Mouse (Mus musculus): ENCODE data around the gene Fez1.

Gene Fez1

GRCm38 (mm10) chr9:36890552-36890951, 68.9 kb downstream of the Fez1 start:
- peak; percentile 56 for DNase-seq (ENCODE audit: low read depth, low spot score)

- DNase-seq (ENCODE audit: low read depth, low spot score) = no peak
Observed at GRCm38 (mm10) chr9:36893413-36893990, 71.8 kb downstream of the Fez1 start.

DNA sequence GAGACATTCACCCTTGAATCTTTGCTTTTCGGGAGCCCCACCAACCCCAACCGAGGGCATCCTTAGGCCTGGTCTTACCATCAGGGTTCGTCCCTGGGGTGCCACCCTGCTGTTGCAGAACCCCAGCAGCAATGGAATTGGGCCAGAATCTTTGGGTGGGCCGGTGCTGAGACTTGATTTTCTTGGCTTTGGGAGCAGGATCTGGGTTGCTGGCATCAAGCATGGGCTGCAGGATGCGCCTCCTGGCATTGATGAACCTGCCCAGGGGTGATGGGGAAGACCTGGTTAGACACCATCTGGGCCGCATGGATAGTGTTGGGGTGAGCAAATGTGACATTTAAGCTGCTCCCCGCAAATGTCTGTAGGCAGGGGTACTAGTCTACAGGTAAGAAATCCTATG, 72.6 kb downstream of the Fez1 start:
- DNase-seq (ENCODE audit: low read depth, low spot score) = no peak

- DNase-seq (ENCODE audit: low read depth, low spot score) = peak; percentile 70
Observed at GRCm38 (mm10) chr9:36895009-36895693, 73.5 kb downstream of the Fez1 start.

DNA sequence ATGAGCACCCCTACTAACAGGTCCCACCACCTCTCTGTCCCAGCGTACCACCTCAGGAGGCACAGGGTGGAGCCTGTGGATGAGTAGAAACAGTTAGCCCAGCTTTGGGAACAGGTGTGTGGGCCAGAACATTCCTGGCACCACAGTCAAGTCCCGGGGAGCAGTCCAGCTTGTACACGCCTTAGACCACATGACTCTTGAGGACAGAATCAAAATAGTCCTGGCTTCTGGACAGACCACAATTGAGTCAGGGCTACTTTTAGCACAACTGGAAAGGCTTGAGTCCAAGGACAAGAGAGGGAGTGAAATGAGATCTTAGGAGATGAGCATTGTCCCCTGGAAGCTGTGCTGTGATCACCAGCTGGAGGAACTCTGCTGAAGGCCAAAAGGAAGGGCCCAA, 76.9 kb downstream of the Fez1 start:
- DNase-seq (ENCODE audit: low read depth, low spot score) = no peak

- no peak for DNase-seq (ENCODE audit: low read depth, low spot score)
Observed at GRCm38 (mm10) chr9:36900464-36900863, 78.8 kb downstream of the Fez1 start.

GRCm38 (mm10) chr9:36905452-36905851, 83.8 kb downstream of the Fez1 start:
- no peak for DNase-seq (ENCODE audit: low read depth, low spot score)

GRCm38 (mm10) chr9:36916362-36916761, 94.7 kb downstream of the Fez1 start:
- DNase-seq (ENCODE audit: low read depth, low spot score) = peak; percentile 83

DNA sequence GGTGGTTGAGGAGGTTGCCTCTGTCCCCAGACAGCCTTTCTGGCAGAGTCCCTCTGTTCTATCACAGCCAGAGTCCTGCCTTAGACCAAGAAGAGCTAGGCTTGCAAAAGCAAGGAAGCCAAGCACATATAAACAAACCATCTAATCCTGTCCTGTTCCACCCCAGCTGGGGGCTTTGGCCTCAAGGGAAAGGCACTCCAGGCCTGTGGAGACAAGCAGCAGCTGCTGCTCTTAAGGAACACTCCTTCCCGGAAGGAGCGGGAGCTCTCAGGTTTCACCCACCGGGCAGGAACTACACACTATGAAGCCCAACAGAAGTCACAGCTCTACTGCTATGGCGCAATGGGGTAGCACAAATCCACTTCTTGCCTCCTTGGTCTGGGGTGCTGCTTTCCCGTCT, 95.3 kb downstream of the Fez1 start:
- peak; percentile 64 for DNase-seq (ENCODE audit: low read depth, low spot score)

DNA sequence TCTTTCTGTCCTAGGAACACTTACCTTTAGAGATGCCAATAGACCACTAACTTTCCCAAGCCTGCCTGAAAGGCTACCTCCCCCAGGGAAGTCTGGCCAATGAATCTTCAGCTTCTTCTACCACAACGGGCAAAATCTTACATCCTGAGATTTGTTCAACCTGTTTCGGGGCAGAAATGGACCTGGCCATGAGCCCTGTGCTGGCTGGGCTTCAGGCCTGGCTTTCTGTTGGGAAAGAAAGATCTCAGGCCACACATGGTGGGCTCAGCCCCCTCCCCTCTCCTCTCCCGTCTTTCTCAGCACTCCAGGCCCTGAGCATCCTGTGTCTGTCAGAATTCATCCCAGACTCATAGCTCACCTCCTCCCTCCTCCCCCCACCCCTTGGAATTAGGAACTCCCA, 96.9 kb downstream of the Fez1 start:
- no peak for DNase-seq (ENCODE audit: low read depth, low spot score)

DNA sequence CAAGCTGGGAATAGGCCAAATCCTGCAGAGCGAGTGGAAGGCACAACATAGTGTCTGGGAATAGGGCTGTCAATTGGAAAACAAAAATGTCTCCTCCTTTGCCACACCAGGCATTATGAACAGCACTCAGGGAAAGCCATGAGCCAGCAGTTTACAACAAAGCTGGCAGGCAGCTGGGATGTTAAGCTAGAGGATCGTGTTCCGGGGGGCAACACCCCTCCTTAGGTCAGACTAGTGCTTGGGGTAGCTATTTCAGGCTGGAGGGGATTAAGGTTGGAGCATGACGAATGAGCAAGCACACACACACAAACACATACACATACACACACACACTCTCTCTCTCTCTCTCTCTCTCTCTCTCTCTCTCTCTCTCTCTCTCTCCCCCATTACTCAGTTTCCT, 97.8 kb downstream of the Fez1 start:
- no peak for DNase-seq (ENCODE audit: low read depth, low spot score)

DNA sequence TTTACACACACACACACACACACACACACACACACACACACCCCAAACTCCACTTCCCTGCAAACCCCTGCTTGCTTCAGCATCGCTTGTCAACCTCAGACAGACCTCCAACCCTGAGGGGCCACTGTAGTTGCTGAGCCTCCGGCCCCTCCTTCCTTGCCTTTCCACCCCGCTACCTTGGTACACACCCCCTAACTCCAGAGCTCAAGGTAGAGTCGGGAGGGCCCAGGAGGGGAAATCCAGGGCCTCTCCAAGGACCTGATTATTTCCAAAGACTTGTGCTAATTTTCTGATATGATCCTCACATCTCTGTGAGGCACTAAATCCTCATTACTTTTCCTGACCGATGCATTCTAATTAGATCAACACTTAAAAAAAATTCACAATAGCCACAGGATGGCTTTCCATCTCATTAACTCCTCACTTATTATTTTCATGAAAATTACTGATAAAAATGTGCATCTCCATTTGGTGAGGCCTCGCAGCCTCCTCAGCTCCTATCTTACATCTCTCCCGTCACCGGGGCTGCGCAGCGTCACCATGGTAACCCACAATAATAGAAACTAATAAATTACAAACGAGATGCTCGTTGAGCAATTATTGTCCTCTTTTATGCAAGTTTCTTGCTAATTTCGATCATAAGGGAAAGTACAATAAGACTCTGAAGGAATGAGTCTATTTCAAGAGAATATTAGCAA, 100.2 kb downstream of the Fez1 start:
- no peak for DNase-seq (ENCODE audit: low read depth, low spot score)

- no peak for DNase-seq (ENCODE audit: low read depth, low spot score)
Observed at GRCm38 (mm10) chr9:36923753-36924152, 102.1 kb downstream of the Fez1 start.

Data from forelimb bud, embryonic 11.5 days (tissue).